Mouse (Mus musculus): ENCODE results near the gene Efcc1. TPM values are rescaled to one million over a fixed set of nuclear protein-coding genes. Genes with fewer than 3 reads are reported as not detected.

Efcc1 gene
- polyA plus RNA-seq, 1 experiment from 2014 or later = 2.3 TPM

DNA sequence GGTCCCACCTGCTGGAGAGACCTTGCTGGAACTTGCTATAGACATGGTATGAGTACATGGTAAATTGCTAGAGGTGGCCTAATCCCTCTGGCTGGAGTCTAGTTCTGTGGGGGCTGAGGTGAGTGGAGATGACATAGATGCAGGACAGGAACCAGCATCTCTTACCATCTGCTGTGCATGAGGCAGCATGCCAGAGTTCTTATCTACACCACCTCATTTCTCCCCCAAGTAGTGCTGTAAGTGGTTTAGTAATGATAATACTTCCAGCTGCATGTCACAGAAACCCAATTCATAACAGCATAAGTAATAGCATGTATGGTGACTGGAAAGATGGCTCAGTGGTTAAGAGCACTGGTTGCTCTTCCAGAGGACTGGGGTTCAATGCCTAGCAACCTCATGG is 9.8 kb downstream of the Efcc1 start:
- Histone ChIP-seq H3K4me1 (replicated peaks; ENCODE audit: control insufficient read depth, insufficient read depth, low read length) (no peaks in the 10 kb centered on the region), H3K27me3 (replicated peaks; ENCODE audit: control insufficient read depth, insufficient read depth, low read length) (no peaks in the 10 kb centered on the region), H3K36me3 (ENCODE audit: control insufficient read depth, insufficient read depth) (no peaks in the 10 kb centered on the region), H3K4me3 (replicated peaks; ENCODE audit: low read length) (no peak overlapping the region), H3K9me3 (ENCODE audit: control insufficient read depth, low read length) (no peaks in the 10 kb centered on the region), H3K27ac (ENCODE audit: low read length) (no peak overlapping the region), H3K9ac (replicated peaks; ENCODE audit: low read depth, low read length) (no peak overlapping the region), H3K4me2 (ENCODE audit: low read length) (no peak overlapping the region)
- ATAC-seq = no peak

DNA sequence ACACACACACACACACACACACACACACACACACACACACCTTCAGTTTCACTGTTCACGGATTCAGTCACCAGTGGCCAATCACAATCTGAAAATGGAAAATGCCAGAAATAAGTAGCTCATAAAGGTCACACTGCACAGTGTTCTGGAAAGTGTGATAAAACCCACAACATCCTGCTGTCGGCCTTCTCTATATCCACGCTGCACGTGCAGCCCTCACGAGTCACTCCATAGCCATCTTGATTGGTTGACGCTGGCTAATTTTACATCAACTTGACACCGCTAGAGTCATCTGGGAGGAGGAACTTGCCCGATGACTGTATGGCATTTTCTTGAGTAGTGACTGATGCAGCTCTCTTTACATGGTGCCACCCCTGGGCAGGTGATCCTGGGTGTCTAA is 11.3 kb downstream of the Efcc1 start:
- Histone ChIP-seq H3K4me2 (ENCODE audit: low read length) (no peak overlapping the region), H3K9me3 (ENCODE audit: control insufficient read depth, low read length) (no peaks in the 10 kb centered on the region), H3K27ac (ENCODE audit: low read length) (no peak overlapping the region), H3K9ac (replicated peaks; ENCODE audit: low read depth, low read length) (no peak overlapping the region), H3K36me3 (ENCODE audit: control insufficient read depth, insufficient read depth) (no peaks in the 10 kb centered on the region), H3K27me3 (replicated peaks; ENCODE audit: control insufficient read depth, insufficient read depth, low read length) (no peaks in the 10 kb centered on the region), H3K4me3 (replicated peaks; ENCODE audit: low read length) (no peak overlapping the region), H3K4me1 (replicated peaks; ENCODE audit: control insufficient read depth, insufficient read depth, low read length) (no peaks in the 10 kb centered on the region)
- no peak for ATAC-seq
- WGBS = 93% methylated on average over 8 of the region's 8 CpGs

DNA sequence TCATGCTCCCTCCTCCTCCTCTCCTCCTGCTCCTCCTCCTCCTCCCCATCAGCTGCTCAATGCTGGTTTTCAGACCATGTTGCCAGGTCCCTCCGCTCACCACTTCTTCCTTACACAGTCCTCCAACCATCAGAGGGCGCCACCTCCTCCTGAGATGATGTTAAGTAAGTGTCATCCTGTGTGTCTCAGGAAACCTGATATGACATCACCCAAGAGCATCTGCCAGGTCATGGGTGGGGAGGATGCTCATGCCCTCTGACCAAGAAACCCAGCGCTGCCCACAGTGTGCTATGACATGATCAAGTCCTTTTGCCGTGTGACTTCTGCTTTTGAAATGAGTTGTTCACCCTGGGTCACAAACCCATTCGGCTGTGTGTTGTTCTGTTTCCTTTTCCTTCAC is 12.1 kb downstream of the Efcc1 start:
- H3K9ac ChIP-seq (replicated peaks; ENCODE audit: low read depth, low read length) = no peak overlapping the region
- H3K9me3 ChIP-seq (ENCODE audit: control insufficient read depth, low read length) = no peaks in the 10 kb centered on the region
- no peaks in the 10 kb centered on the region for H3K4me1 ChIP-seq (replicated peaks; ENCODE audit: control insufficient read depth, insufficient read depth, low read length)
- H3K4me2 ChIP-seq (ENCODE audit: low read length) = no peak overlapping the region
- no peak overlapping the region for H3K27ac ChIP-seq (ENCODE audit: low read length)
- H3K27me3 ChIP-seq (replicated peaks; ENCODE audit: control insufficient read depth, insufficient read depth, low read length) = no peaks in the 10 kb centered on the region
- no peak overlapping the region for H3K4me3 ChIP-seq (replicated peaks; ENCODE audit: low read length)
- H3K36me3 ChIP-seq (ENCODE audit: control insufficient read depth, insufficient read depth) = no peaks in the 10 kb centered on the region
- ATAC-seq = no peak
- WGBS = 83% methylated on average over 5 of the region's 5 CpGs

DNA sequence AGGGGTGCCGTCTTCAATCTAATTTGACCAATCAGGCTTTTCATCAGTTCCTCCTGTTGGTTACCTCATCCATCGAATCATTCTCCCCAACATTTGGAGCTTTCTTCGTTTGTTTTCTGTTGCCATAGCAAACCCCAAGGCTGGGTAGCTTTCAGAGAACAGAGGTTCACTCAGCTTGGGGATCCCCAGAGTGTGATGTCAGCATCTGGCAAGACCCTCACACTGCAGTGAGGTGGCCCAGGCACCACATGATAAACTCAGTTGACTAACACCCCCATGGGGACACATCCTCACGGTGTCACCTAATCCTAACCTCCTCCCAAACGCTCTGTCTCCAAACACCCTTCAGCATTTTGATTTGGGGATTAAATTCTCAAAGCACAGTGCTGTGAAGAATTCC is 12.6 kb downstream of the Efcc1 start:
- no peak for ATAC-seq

DNA sequence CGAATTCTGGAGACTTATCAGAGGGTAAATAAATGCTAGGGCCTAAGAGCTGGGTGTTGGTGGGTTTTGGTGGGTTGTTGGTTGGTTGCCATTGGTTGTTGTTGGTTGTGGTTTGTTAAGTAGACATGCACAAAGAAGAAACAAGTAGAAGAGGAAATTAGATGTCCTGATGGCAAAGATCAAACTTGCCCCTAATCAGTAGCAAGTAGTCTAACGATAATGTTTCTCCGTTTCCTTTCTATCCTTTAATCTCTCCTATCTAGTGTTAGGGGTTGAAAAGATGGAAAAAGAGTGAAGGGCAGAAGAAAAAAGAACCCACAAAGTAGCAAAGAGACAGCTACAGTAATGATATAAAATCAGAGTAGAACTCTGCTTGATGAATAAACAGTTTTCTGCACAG is 14.0 kb downstream of the Efcc1 start:
- no peaks in the 10 kb centered on the region for H3K36me3 ChIP-seq (ENCODE audit: control insufficient read depth, insufficient read depth)

More for the DNA sequence above, 12.6 kb downstream of the Efcc1 start:
- no peak overlapping the region for H3K4me2 ChIP-seq (ENCODE audit: low read length)
- H3K9me3 ChIP-seq (ENCODE audit: control insufficient read depth, low read length) = no peaks in the 10 kb centered on the region
- H3K27me3 ChIP-seq (replicated peaks; ENCODE audit: control insufficient read depth, insufficient read depth, low read length) = no peaks in the 10 kb centered on the region
- WGBS = 78% methylated on average over 5 of the region's 5 CpGs
- no peak overlapping the region for H3K27ac ChIP-seq (ENCODE audit: low read length)
- H3K36me3 ChIP-seq (ENCODE audit: control insufficient read depth, insufficient read depth) = no peaks in the 10 kb centered on the region
- H3K4me1 ChIP-seq (replicated peaks; ENCODE audit: control insufficient read depth, insufficient read depth, low read length) = no peaks in the 10 kb centered on the region
- H3K9ac ChIP-seq (replicated peaks; ENCODE audit: low read depth, low read length) = no peak overlapping the region
- no peak overlapping the region for H3K4me3 ChIP-seq (replicated peaks; ENCODE audit: low read length)

DNA sequence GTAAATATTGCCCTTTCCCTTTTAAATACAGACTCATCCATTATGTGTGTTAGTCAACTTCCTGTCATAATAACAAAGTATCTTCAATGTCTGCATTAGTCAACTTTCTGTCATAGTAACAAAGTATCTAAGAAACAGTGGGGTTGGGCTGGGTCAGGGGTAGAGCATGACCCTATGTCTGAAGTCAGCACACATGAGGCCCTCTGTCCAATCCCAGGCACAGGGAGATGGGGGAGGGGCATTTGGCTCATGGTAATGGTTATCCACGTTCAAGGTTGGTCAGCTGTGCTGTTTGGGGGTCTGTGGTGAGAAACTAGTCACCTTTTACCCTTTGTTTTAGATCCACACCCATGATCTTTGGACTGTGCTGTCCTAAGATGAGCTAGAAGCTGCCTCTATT is 14.6 kb downstream of the Efcc1 start:
- Histone ChIP-seq H3K27ac (ENCODE audit: low read length) (no peak overlapping the region), H3K4me1 (replicated peaks; ENCODE audit: control insufficient read depth, insufficient read depth, low read length) (no peaks in the 10 kb centered on the region), H3K9ac (replicated peaks; ENCODE audit: low read depth, low read length) (no peak overlapping the region), H3K4me2 (ENCODE audit: low read length) (no peak overlapping the region), H3K36me3 (ENCODE audit: control insufficient read depth, insufficient read depth) (no peaks in the 10 kb centered on the region), H3K9me3 (ENCODE audit: control insufficient read depth, low read length) (no peaks in the 10 kb centered on the region), H3K4me3 (replicated peaks; ENCODE audit: low read length) (no peak overlapping the region), H3K27me3 (replicated peaks; ENCODE audit: control insufficient read depth, insufficient read depth, low read length) (no peaks in the 10 kb centered on the region)
- ATAC-seq = no peak
- WGBS = 45% methylated on average over 1 of the region's 1 CpGs

More for the DNA sequence above, 14.0 kb downstream of the Efcc1 start:
- no peak overlapping the region for H3K4me2 ChIP-seq (ENCODE audit: low read length)
- no peak overlapping the region for H3K27ac ChIP-seq (ENCODE audit: low read length)
- no peaks in the 10 kb centered on the region for H3K27me3 ChIP-seq (replicated peaks; ENCODE audit: control insufficient read depth, insufficient read depth, low read length)
- H3K9ac ChIP-seq (replicated peaks; ENCODE audit: low read depth, low read length) = no peak overlapping the region
- no peak for ATAC-seq
- WGBS = 90% methylated on average over 3 of the region's 3 CpGs
- H3K4me1 ChIP-seq (replicated peaks; ENCODE audit: control insufficient read depth, insufficient read depth, low read length) = no peaks in the 10 kb centered on the region
- no peak overlapping the region for H3K4me3 ChIP-seq (replicated peaks; ENCODE audit: low read length)
- H3K9me3 ChIP-seq (ENCODE audit: control insufficient read depth, low read length) = no peaks in the 10 kb centered on the region

DNA sequence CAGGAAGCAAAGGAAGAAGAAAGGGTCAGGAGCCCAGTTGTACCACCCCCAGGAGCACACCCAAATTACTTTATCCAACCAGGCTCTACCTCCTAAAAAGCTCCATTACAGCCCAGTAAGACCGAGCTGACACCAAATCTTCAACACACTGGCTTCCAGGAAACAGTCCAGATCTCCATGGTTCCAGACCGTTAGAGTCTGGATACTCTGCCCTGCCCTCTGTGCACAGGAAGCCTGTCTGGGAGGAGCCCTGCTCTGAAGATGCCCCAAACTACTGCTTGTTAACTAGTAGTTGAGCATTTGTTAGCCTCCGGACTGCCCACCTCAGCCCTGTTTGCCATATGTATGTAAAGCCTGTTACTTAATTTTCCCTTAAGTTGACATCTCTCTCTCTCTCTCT is 15.4 kb downstream of the Efcc1 start:
- Histone ChIP-seq H3K9ac (replicated peaks; ENCODE audit: low read depth, low read length) (no peak overlapping the region), H3K27ac (ENCODE audit: low read length) (no peak overlapping the region), H3K4me2 (ENCODE audit: low read length) (no peak overlapping the region), H3K27me3 (replicated peaks; ENCODE audit: control insufficient read depth, insufficient read depth, low read length) (no peaks in the 10 kb centered on the region), H3K36me3 (ENCODE audit: control insufficient read depth, insufficient read depth) (no peaks in the 10 kb centered on the region), H3K4me1 (replicated peaks; ENCODE audit: control insufficient read depth, insufficient read depth, low read length) (no peaks in the 10 kb centered on the region), H3K9me3 (ENCODE audit: control insufficient read depth, low read length) (no peaks in the 10 kb centered on the region), H3K4me3 (replicated peaks; ENCODE audit: low read length) (no peak overlapping the region)
- ATAC-seq = no peak
- WGBS = 81% methylated on average over 3 of the region's 3 CpGs

DNA sequence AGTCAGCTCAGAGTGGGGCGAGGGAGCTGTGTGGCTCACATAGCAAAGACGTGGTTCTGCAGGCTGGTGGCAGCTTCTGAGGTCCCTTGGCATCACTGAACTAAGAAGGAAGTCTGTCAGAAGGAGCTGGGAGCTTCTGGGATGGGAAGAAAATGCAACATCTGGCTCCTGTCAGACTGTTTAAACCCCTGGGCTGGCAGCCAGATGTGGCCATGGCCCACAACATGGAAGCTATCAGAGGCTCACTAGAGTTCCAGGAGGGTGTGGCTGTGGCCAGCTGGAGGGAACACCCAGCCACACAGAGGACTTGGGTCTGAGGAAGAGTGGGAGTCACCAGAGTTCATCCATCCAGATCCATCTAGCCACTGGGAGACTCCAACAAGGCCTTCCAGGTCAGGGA is 16.2 kb downstream of the Efcc1 start:
- Histone ChIP-seq H3K27ac (ENCODE audit: low read length) (no peak overlapping the region), H3K9me3 (ENCODE audit: control insufficient read depth, low read length) (no peaks in the 10 kb centered on the region), H3K4me3 (replicated peaks; ENCODE audit: low read length) (no peak overlapping the region), H3K4me2 (ENCODE audit: low read length) (no peak overlapping the region), H3K36me3 (ENCODE audit: control insufficient read depth, insufficient read depth) (no peaks in the 10 kb centered on the region), H3K9ac (replicated peaks; ENCODE audit: low read depth, low read length) (no peak overlapping the region), H3K27me3 (replicated peaks; ENCODE audit: control insufficient read depth, insufficient read depth, low read length) (no peaks in the 10 kb centered on the region), H3K4me1 (replicated peaks; ENCODE audit: control insufficient read depth, insufficient read depth, low read length) (no peaks in the 10 kb centered on the region)
- 69% methylated on average over 2 of the region's 2 CpGs for WGBS
- ATAC-seq = no peak

DNA sequence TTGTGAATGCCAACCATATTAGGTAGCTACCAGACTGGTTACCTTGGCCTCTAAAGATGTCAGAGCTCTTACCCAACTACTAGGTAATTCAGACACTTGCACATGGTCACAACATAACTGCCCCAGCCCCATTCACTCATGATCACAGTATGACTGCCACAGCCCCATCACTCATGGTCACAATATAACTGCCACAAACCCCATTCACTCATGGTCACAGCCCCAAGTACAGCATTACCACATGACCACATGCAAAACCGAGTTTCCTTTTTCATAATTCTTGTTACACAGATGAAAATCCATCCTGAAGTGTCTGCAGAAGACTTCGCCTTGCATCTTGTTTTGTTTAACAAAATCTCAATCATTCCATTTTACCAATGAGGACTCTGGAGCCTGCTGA is 17.4 kb downstream of the Efcc1 start:
- Histone ChIP-seq H3K4me1 (replicated peaks; ENCODE audit: control insufficient read depth, insufficient read depth, low read length) (no peaks in the 10 kb centered on the region), H3K27me3 (replicated peaks; ENCODE audit: control insufficient read depth, insufficient read depth, low read length) (no peaks in the 10 kb centered on the region), H3K9me3 (ENCODE audit: control insufficient read depth, low read length) (no peaks in the 10 kb centered on the region), H3K27ac (ENCODE audit: low read length) (no peak overlapping the region), H3K9ac (replicated peaks; ENCODE audit: low read depth, low read length) (no peak overlapping the region), H3K36me3 (ENCODE audit: control insufficient read depth, insufficient read depth) (no peaks in the 10 kb centered on the region), H3K4me3 (replicated peaks; ENCODE audit: low read length) (no peak overlapping the region), H3K4me2 (ENCODE audit: low read length) (no peak overlapping the region)
- WGBS = 88% methylated on average over 2 of the region's 2 CpGs
- no peak for ATAC-seq

DNA sequence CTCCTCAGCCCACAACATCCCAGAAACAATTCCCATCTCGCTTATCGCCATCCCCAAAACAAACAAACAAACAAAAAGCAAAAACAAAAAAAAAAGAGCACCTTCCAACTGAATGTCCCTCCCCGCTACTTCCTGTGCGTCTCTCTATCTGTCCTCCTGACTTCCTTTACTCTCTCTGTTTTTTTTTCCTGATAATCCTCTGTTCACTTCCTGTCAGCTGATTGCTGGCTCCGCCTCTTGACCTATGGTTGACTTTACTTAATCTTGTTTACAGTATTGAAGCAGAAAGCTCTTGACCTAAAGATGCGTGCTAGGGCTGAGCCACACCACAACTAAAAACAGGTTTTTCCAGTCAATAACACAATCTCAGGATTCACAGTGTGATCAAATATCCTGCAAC is 17.9 kb downstream of the Efcc1 start:
- no peak overlapping the region for H3K4me3 ChIP-seq (replicated peaks; ENCODE audit: low read length)
- H3K4me1 ChIP-seq (replicated peaks; ENCODE audit: control insufficient read depth, insufficient read depth, low read length) = no peaks in the 10 kb centered on the region
- no peak for ATAC-seq
- no peaks in the 10 kb centered on the region for H3K27me3 ChIP-seq (replicated peaks; ENCODE audit: control insufficient read depth, insufficient read depth, low read length)
- 92% methylated on average over 6 of the region's 6 CpGs for WGBS
- no peak overlapping the region for H3K9ac ChIP-seq (replicated peaks; ENCODE audit: low read depth, low read length)
- no peaks in the 10 kb centered on the region for H3K9me3 ChIP-seq (ENCODE audit: control insufficient read depth, low read length)
- no peaks in the 10 kb centered on the region for H3K36me3 ChIP-seq (ENCODE audit: control insufficient read depth, insufficient read depth)
- H3K27ac ChIP-seq (ENCODE audit: low read length) = no peak overlapping the region
- H3K4me2 ChIP-seq (ENCODE audit: low read length) = no peak overlapping the region
